Mouse (Mus musculus) heart, adult 2 months (tissue): ENCODE measurements around the gene Olfr1420.

Source experiments
- CTCF ChIP-seq: fragments of 200-600 bp; IDR thresholded peaks from 2 replicates; pipeline ENCODE4 v1.8.1; 2022; ENCODE audit warnings: antibody characterized with exemption, mild to moderate bottlenecking, moderate library complexity
- POLR2A ChIP-seq: fragments of 200-500 bp; IDR thresholded peaks from 2 replicates; pipeline ENCODE4 v1.6.1; 2011; ENCODE audit warnings: mild to moderate bottlenecking, low read depth, low read length, control low read depth; ENCODE audit not compliant: insufficient read depth

- TF ChIP-seq CTCF (no peak), POLR2A (no peak)
Observed at GRCm38 (mm10) chr19:11852652-11853051, 33.7 kb upstream of the Olfr1420 start.
